In the genomic region with DNA sequence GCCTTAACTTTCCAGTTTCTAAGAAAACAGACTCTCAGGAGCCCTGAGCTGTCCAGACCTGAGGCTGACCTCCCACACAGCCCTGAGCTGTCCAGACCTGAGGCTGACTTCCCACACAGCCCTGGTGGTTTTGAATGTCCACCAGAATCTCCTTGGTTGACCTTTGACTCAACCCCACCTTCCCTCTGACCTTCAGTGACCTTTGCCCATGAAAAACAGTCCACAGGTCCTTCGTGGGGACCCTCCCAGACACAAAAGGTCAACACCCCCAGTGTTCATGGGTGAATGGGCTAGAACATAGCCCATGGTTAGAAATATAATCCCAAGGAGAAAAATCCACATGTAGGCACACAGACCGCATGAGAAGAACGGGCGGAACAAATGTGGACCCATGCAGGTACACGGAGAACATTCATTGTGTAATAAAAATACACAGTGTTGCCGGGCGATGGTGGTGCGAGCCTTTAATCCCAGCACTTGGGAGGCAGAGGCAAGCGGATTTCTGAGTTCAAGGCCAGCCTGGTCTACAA, we compare ENCODE assay signal across 18 mouse cellular contexts. TPM values are rescaled to one million over a fixed set of nuclear protein-coding genes. Genes with fewer than 3 reads are reported as not detected.
DNase-seq lines count a peak whose midpoint lies in the region; ATAC-seq lines count a peak whose summit lies in the region.
"Had no signal": no experiment of that assay in that cellular context is flagged by ENCODE, and none has a peak within 500 bp of the region (broad histone marks: within the 10 kb centered on the region; RNA-seq: fewer than 3 reads in every experiment).

No protein-coding gene starts in this region.

- no peaks in the 10 kb centered on the region for H3K36me3 ChIP-seq in heart, embryonic 10.5 days
- no peaks in the 10 kb centered on the region for H3K36me3 ChIP-seq in kidney, embryonic 14.5 days (ENCODE audit: control insufficient read depth, insufficient read depth, low read length)
- H3K36me3 ChIP-seq in limb, embryonic 10.5 days, result no peaks in the 10 kb centered on the region
- H3K36me3 ChIP-seq: embryonic facial prominence, embryonic 10.5 days; heart, embryonic 15.5 days; hindbrain, embryonic 13.5 days had no signal

- no peak overlapping the region for H3K9ac ChIP-seq in kidney, embryonic 14.5 days (ENCODE audit: low read depth, low read length)
- H3K9ac ChIP-seq: heart, embryonic 15.5 days; hindbrain, embryonic 13.5 days had no signal

- H3K27ac ChIP-seq in heart, embryonic 10.5 days, result no peak overlapping the region
- H3K27ac ChIP-seq in kidney, embryonic 14.5 days (ENCODE audit: low read depth, low read length), result no peak overlapping the region
- H3K27ac ChIP-seq in limb, embryonic 10.5 days, result no peak overlapping the region
- H3K27ac ChIP-seq: embryonic facial prominence, embryonic 10.5 days; heart, embryonic 15.5 days; hindbrain, embryonic 13.5 days; hindbrain, postnatal 0 days had no signal

- peak; percentile 52 for DNase-seq in heart, embryonic 10.5 days (ENCODE audit: low spot score)
- DNase-seq in heart, adult 18-20 months, result no peak
- peak; percentile 83 for DNase-seq in kidney, adult 9 months
- DNase-seq in limb, embryonic 10.5 days (ENCODE audit: low spot score), result peak; percentile 23
- DNase-seq in yolk sac, embryonic 10.5 days (ENCODE audit: low spot score), result peak; percentile 51
- DNase-seq: adrenal gland, adult 8-10 months; adrenal gland, postnatal 36 days; cerebellum, adult 2 months; cerebellum, postnatal 10 days; heart, postnatal 14 days had no signal

- H3K4me3 ChIP-seq in heart, embryonic 10.5 days, result no peak overlapping the region
- no peak overlapping the region for H3K4me3 ChIP-seq in kidney, embryonic 14.5 days (ENCODE audit: low read length)
- no peak overlapping the region for H3K4me3 ChIP-seq in limb, embryonic 10.5 days
- H3K4me3 ChIP-seq: embryonic facial prominence, embryonic 10.5 days; heart, embryonic 15.5 days; hindbrain, embryonic 13.5 days had no signal

- no peak for ATAC-seq in kidney, embryonic 14.5 days (ENCODE audit: low FRiP score, low TSS enrichment)
- ATAC-seq: forebrain, embryonic 14.5 days; hindbrain, postnatal 0 days had no signal

- H3K27me3 ChIP-seq in heart, embryonic 10.5 days (ENCODE audit: insufficient read depth, poor library complexity, severe bottlenecking), result 0 out of 2 replicates have a peak, but pooled peaks cover 4% of the 10 kb centered on the region
- H3K27me3 ChIP-seq in kidney, embryonic 14.5 days (ENCODE audit: control insufficient read depth, insufficient read depth, low read length), result no peaks in the 10 kb centered on the region
- no peaks in the 10 kb centered on the region for H3K27me3 ChIP-seq in limb, embryonic 10.5 days (ENCODE audit: low read depth, poor library complexity, severe bottlenecking)
- H3K27me3 ChIP-seq: heart, embryonic 15.5 days; hindbrain, embryonic 13.5 days had no signal

- H3K4me1 ChIP-seq in heart, embryonic 10.5 days, result peaks cover 16% of the 10 kb centered on the region
- H3K4me1 ChIP-seq in kidney, embryonic 14.5 days (ENCODE audit: control insufficient read depth, insufficient read depth, low read length), result peaks cover 6% of the 10 kb centered on the region; the same call in 1 of the 2 replicates
- H3K4me1 ChIP-seq in limb, embryonic 10.5 days, result peaks cover 10% of the 10 kb centered on the region

- H3K9me3 ChIP-seq in heart, embryonic 10.5 days, result no peaks in the 10 kb centered on the region
- no peaks in the 10 kb centered on the region for H3K9me3 ChIP-seq in kidney, embryonic 14.5 days (ENCODE audit: control insufficient read depth, low read length)
- H3K9me3 ChIP-seq in limb, embryonic 10.5 days (replicated peaks), result no peaks in the 10 kb centered on the region
- H3K9me3 ChIP-seq: embryonic facial prominence, embryonic 10.5 days; heart, embryonic 15.5 days; hindbrain, embryonic 13.5 days had no signal

- WGBS in heart, embryonic 10.5 days, result 90% methylated on average over 9 of the region's 9 CpGs
- 86% methylated on average over 9 of the region's 9 CpGs for WGBS in kidney, embryonic 14.5 days
- 91% methylated on average over 9 of the region's 9 CpGs for WGBS in limb, embryonic 10.5 days

- no peak overlapping the region for H3K4me2 ChIP-seq in kidney, embryonic 14.5 days (replicated peaks; ENCODE audit: low read depth, low read length)
- H3K4me2 ChIP-seq: heart, embryonic 11.5 days; heart, embryonic 15.5 days; hindbrain, embryonic 13.5 days had no signal

RNA-seq across cellular contexts. Expression of a gene that starts 1.9 kb away (rescaled TPM):
- polyA plus RNA-seq in heart, embryonic 10.5 days (2016; fragmentation: Nextera tagmentation; extraction: Ambion mirVana), result 50.3 and 56.3 TPM in 2 replicates
- 10 to 100 TPM; 37.9 to 50.5 TPM for total RNA-seq in heart, adult 18-20 months (2021)
- 49.7 and 61.8 TPM in 2 replicates for polyA plus RNA-seq in kidney, embryonic 14.5 days (2014; fragmentation: Nextera tagmentation; extraction: Ambion mirVana)
- 19.5 and 23.9 TPM in 2 replicates for polyA plus RNA-seq in limb, embryonic 10.5 days (2016; fragmentation: Nextera tagmentation; extraction: Ambion mirVana)

RNA-seq across cellular contexts. Expression of a gene that starts 19.4 kb away (rescaled TPM):
- 4.4 and 6.2 TPM in 2 replicates for polyA plus RNA-seq in heart, embryonic 10.5 days (2016; fragmentation: Nextera tagmentation; extraction: Ambion mirVana)
- total RNA-seq in heart, adult 18-20 months (2021), result 1 to 10 TPM; 3.5 TPM
- polyA plus RNA-seq in kidney, embryonic 14.5 days (2014; fragmentation: Nextera tagmentation; extraction: Ambion mirVana), result 3.0 and 3.8 TPM in 2 replicates
- 2.5 and 2.6 TPM in 2 replicates for polyA plus RNA-seq in limb, embryonic 10.5 days (2016; fragmentation: Nextera tagmentation; extraction: Ambion mirVana)

RNA-seq across cellular contexts. Expression of a gene that starts 30.0 kb away (rescaled TPM):
- polyA plus RNA-seq in heart, embryonic 10.5 days (2016; fragmentation: Nextera tagmentation; extraction: Ambion mirVana), result 65.9 and 80.1 TPM in 2 replicates
- 10 to 100 TPM; 27.4 to 27.6 TPM for total RNA-seq in heart, adult 18-20 months (2021)
- polyA plus RNA-seq in kidney, embryonic 14.5 days (2014; fragmentation: Nextera tagmentation; extraction: Ambion mirVana), result 60.7 and 81.2 TPM in 2 replicates
- 106 and 115 TPM in 2 replicates for polyA plus RNA-seq in limb, embryonic 10.5 days (2016; fragmentation: Nextera tagmentation; extraction: Ambion mirVana)

RNA-seq across cellular contexts. Expression of a gene that starts 38.8 kb away (rescaled TPM):
- 13.6 and 16.1 TPM in 2 replicates for polyA plus RNA-seq in heart, embryonic 10.5 days (2016; fragmentation: Nextera tagmentation; extraction: Ambion mirVana)
- 10 to 100 TPM; 28.3 to 28.6 TPM for total RNA-seq in heart, adult 18-20 months (2021)
- 10.0 and 14.7 TPM in 2 replicates for polyA plus RNA-seq in kidney, embryonic 14.5 days (2014; fragmentation: Nextera tagmentation; extraction: Ambion mirVana)
- 12.9 and 17.0 TPM in 2 replicates for polyA plus RNA-seq in limb, embryonic 10.5 days (2016; fragmentation: Nextera tagmentation; extraction: Ambion mirVana)

RNA-seq across cellular contexts. Expression of a gene that starts 38.9 kb away (rescaled TPM):
- 0.31 and 0.33 TPM in 2 replicates for polyA plus RNA-seq in heart, embryonic 10.5 days (2016; fragmentation: Nextera tagmentation; extraction: Ambion mirVana)
- total RNA-seq in heart, adult 18-20 months (2021), result under 1 TPM; 0.55 to 0.64 TPM
- 0.20 and 0.40 TPM in 2 replicates for polyA plus RNA-seq in kidney, embryonic 14.5 days (2014; fragmentation: Nextera tagmentation; extraction: Ambion mirVana)
- 0.67 and 0.70 TPM in 2 replicates for polyA plus RNA-seq in limb, embryonic 10.5 days (2016; fragmentation: Nextera tagmentation; extraction: Ambion mirVana)
- total RNA-seq: hematopoietic stem cell, adult 5-6 weeks had no signal
- polyA plus RNA-seq: heart, embryonic 11.5 days had no signal

Comparison
In these comparisons a context has a peak if more than half of its experiments do, and no peak if none do; other contexts are left out.
1. DNase-seq: peak in heart, embryonic 10.5 days (single experiment), kidney, adult 9 months (single experiment), limb, embryonic 10.5 days (single experiment) and yolk sac, embryonic 10.5 days (single experiment); none in heart, adult 18-20 months (0 of 2).